Mouse (Mus musculus) forebrain, embryonic 12.5 days (tissue): ENCODE results near the gene Gab1. TPM values are rescaled to one million over a fixed set of nuclear protein-coding genes. Genes with fewer than 3 reads are reported as not detected.

Source experiments
- ATAC-seq: fragments of 200-750 bp; cut with Nextera tagmentation; 2 replicates; pipeline ENCODE4 v1.8.0; 2017; ENCODE audit warnings: moderate TSS enrichment; ENCODE audit not compliant: low FRiP score
- H3K27ac ChIP-seq: fragments of 300-500 bp; sonication (generic); 2 replicates; pipeline ENCODE4 v1.5.1; 2016; ENCODE audit warnings: mild to moderate bottlenecking
- H3K27me3 ChIP-seq: fragments of 300-500 bp; sonication (generic); 2 replicates; pipeline ENCODE4 v1.6.1; 2016; ENCODE audit warnings: mild to moderate bottlenecking
- H3K36me3 ChIP-seq: fragments of 300-500 bp; sonication (generic); replicated peaks from 2 replicates; pipeline ENCODE4 v1.6.1; 2016; ENCODE audit warnings: mild to moderate bottlenecking
- H3K4me1 ChIP-seq: fragments of 300-500 bp; sonication (generic); 2 replicates; pipeline ENCODE4 v1.6.1; 2016
- H3K4me2 ChIP-seq: fragments of 300-500 bp; sonication (generic); 2 replicates; pipeline ENCODE4 v1.6.1; 2016; ENCODE audit warnings: mild to moderate bottlenecking, moderate library complexity
- H3K4me3 ChIP-seq: fragments of 300-500 bp; sonication (generic); replicated peaks from 2 replicates; pipeline ENCODE4 v1.5.1; 2016; ENCODE audit warnings: mild to moderate bottlenecking
- H3K9ac ChIP-seq: fragments of 300-500 bp; sonication (generic); 2 replicates; pipeline ENCODE4 v1.6.1; 2016; ENCODE audit warnings: mild to moderate bottlenecking
- H3K9me3 ChIP-seq: fragments of 300-500 bp; sonication (generic); 2 replicates; pipeline ENCODE4 v1.6.1; 2016
- WGBS: fragments of 180-500 bp; shearing (Covaris S2); methylation state at CpG from one replicate; pipeline ENCODE4 v1.1.7; 2016; 5-methylcytosine and 5-hydroxymethylcytosine counted together
- polyA plus RNA-seq: library from polyadenylated mRNA; unstranded; fragments of >200 nt; fragmentation: Nextera tagmentation; extraction: Ambion mirVana; gene quantifications from 2 replicates; pipeline ENCODE4 v1.2.1, GENCODE M21; 2016

Gab1 gene
- polyA plus RNA-seq, 1 experiment from 2014 or later = 15.3 TPM

- H3K27me3 ChIP-seq = no peaks in the 10 kb centered on the region
- no peak for ATAC-seq
- no peak overlapping the region for H3K27ac ChIP-seq
- H3K4me1 ChIP-seq = peaks cover 13% of the 10 kb centered on the region
- no peak overlapping the region for H3K9ac ChIP-seq
- H3K4me3 ChIP-seq = no peak overlapping the region
- 94% methylated on average over 5 of the region's 5 CpGs for WGBS
- no peak overlapping the region for H3K4me2 ChIP-seq
- no peaks in the 10 kb centered on the region for H3K9me3 ChIP-seq
- no peaks in the 10 kb centered on the region for H3K36me3 ChIP-seq
These were observed 48.3 kb downstream of the Gab1 start for GRCm38 (mm10) chr8:80831876-80832524.

GRCm38 (mm10) chr8:80830724-80831566, 49.4 kb downstream of the Gab1 start:
- Histone ChIP-seq H3K4me2 (no peak overlapping the region), H3K27ac (peak overlapping the region; percentile 33), H3K27me3 (no peaks in the 10 kb centered on the region), H3K4me1 (peaks cover 13% of the 10 kb centered on the region), H3K9me3 (no peaks in the 10 kb centered on the region), H3K36me3 (no peaks in the 10 kb centered on the region), H3K9ac (no peak overlapping the region), H3K4me3 (no peak overlapping the region)
- 74% methylated on average over 11 of the region's 11 CpGs for WGBS
- 0 out of 2 replicates have a peak, but pooled peaks have one; percentile 49 for ATAC-seq

- no peak for ATAC-seq
- H3K4me2 ChIP-seq = no peak overlapping the region
- H3K9me3 ChIP-seq = no peaks in the 10 kb centered on the region
- peak overlapping the region; percentile 33 for H3K27ac ChIP-seq
- peaks cover 16% of the 10 kb centered on the region for H3K4me1 ChIP-seq
- no peak overlapping the region for H3K9ac ChIP-seq
- H3K4me3 ChIP-seq = no peak overlapping the region
- no peaks in the 10 kb centered on the region for H3K27me3 ChIP-seq
- WGBS = 52% methylated on average over 7 of the region's 7 CpGs
- H3K36me3 ChIP-seq = no peaks in the 10 kb centered on the region
These were observed 50.2 kb downstream of the Gab1 start for GRCm38 (mm10) chr8:80830141-80830540.

GRCm38 (mm10) chr8:80826996-80827395, 53.3 kb downstream of the Gab1 start:
- no peak overlapping the region for H3K4me3 ChIP-seq
- ATAC-seq = no peak
- H3K9ac ChIP-seq = no peak overlapping the region
- H3K27ac ChIP-seq = no peak overlapping the region
- H3K36me3 ChIP-seq = no peaks in the 10 kb centered on the region
- no peak overlapping the region for H3K4me2 ChIP-seq
- H3K4me1 ChIP-seq = peaks cover 31% of the 10 kb centered on the region
- 91% methylated on average over 7 of the region's 7 CpGs for WGBS
- H3K27me3 ChIP-seq = no peaks in the 10 kb centered on the region
- no peaks in the 10 kb centered on the region for H3K9me3 ChIP-seq

DNA sequence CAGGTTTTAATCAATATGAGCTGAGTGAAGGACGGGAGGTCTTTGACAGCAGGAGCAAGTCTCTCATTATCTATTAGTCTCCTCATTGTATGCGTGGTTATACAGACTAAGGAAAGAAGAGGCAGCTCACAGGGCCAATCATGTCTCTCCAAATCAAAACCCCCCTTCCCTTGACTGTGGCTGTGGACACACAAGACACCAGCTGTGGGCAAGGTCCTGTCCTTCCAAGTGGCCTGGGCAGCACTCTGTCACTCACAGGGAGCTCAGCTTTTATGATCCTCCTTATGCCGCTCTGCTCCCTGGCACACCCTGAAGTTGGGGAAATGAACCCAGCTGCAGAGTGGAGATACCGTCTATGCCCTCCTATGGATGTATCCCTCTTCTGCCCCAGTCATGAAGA, 55.2 kb downstream of the Gab1 start:
- no peak overlapping the region for H3K9ac ChIP-seq
- no peaks in the 10 kb centered on the region for H3K27me3 ChIP-seq
- no peak for ATAC-seq
- no peaks in the 10 kb centered on the region for H3K36me3 ChIP-seq
- WGBS = 67% methylated on average over 4 of the region's 4 CpGs
- no peaks in the 10 kb centered on the region for H3K9me3 ChIP-seq
- 0 out of 2 replicates have a peak overlapping the region, but pooled peaks have one; percentile 25 for H3K27ac ChIP-seq
- no peak overlapping the region for H3K4me3 ChIP-seq
- H3K4me1 ChIP-seq = peaks cover 19% of the 10 kb centered on the region
- no peak overlapping the region for H3K4me2 ChIP-seq

- H3K4me2 ChIP-seq = no peak overlapping the region
- H3K36me3 ChIP-seq = no peaks in the 10 kb centered on the region
- H3K27me3 ChIP-seq = no peaks in the 10 kb centered on the region
- H3K4me1 ChIP-seq = peaks cover 17% of the 10 kb centered on the region
- no peak for ATAC-seq
- H3K27ac ChIP-seq = no peak overlapping the region
- no peaks in the 10 kb centered on the region for H3K9me3 ChIP-seq
- no peak overlapping the region for H3K4me3 ChIP-seq
- no peak overlapping the region for H3K9ac ChIP-seq
- 53% methylated on average over 5 of the region's 5 CpGs for WGBS
These were observed 55.9 kb downstream of the Gab1 start for GRCm38 (mm10) chr8:80824426-80824825.

DNA sequence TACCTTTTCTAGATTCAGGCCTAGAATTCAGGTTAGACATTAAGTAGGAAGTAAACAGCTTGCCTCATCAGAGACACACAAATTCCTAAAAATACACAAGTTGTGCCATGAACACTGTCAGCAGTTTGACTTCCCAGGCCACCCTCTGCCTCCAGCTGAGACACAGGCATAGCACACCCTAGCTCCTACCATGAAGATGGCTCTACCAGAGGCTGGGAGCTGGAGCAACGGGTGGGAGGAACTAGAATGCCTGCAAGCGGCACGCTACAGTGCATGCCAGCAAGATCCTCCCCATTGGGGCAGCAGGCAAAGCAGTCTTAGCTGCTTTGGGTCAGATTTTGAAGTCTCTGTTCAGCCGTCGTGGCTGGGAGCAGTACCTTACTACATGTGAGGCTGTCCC, 57.1 kb downstream of the Gab1 start:
- no peak overlapping the region for H3K27ac ChIP-seq

GRCm38 (mm10) chr8:80821367-80822225, 58.7 kb downstream of the Gab1 start:
- H3K36me3 ChIP-seq = no peaks in the 10 kb centered on the region
- H3K9ac ChIP-seq = no peak overlapping the region
- H3K4me2 ChIP-seq = no peak overlapping the region
- H3K9me3 ChIP-seq = no peaks in the 10 kb centered on the region
- WGBS = 84% methylated on average over 12 of the region's 12 CpGs
- H3K4me3 ChIP-seq = no peak overlapping the region
- peaks cover 17% of the 10 kb centered on the region for H3K4me1 ChIP-seq
- H3K27me3 ChIP-seq = no peaks in the 10 kb centered on the region
- no peak overlapping the region for H3K27ac ChIP-seq
- no peak for ATAC-seq

More for the DNA sequence above, 57.1 kb downstream of the Gab1 start:
- H3K4me3 ChIP-seq = no peak overlapping the region
- H3K4me1 ChIP-seq = peaks cover 17% of the 10 kb centered on the region
- H3K9me3 ChIP-seq = no peaks in the 10 kb centered on the region
- no peak overlapping the region for H3K9ac ChIP-seq
- H3K36me3 ChIP-seq = no peaks in the 10 kb centered on the region
- ATAC-seq = no peak
- H3K4me2 ChIP-seq = no peak overlapping the region
- WGBS = 81% methylated on average over 5 of the region's 5 CpGs
- no peaks in the 10 kb centered on the region for H3K27me3 ChIP-seq

- Histone ChIP-seq H3K4me1 (peaks cover 14% of the 10 kb centered on the region), H3K36me3 (no peaks in the 10 kb centered on the region), H3K9me3 (no peaks in the 10 kb centered on the region), H3K4me2 (no peak overlapping the region), H3K9ac (no peak overlapping the region), H3K27me3 (no peaks in the 10 kb centered on the region), H3K4me3 (no peak overlapping the region), H3K27ac (no peak overlapping the region)
- ATAC-seq = no peak
- WGBS = 75% methylated on average over 6 of the region's 6 CpGs
These were observed 61.3 kb downstream of the Gab1 start for GRCm38 (mm10) chr8:80818978-80819377.

DNA sequence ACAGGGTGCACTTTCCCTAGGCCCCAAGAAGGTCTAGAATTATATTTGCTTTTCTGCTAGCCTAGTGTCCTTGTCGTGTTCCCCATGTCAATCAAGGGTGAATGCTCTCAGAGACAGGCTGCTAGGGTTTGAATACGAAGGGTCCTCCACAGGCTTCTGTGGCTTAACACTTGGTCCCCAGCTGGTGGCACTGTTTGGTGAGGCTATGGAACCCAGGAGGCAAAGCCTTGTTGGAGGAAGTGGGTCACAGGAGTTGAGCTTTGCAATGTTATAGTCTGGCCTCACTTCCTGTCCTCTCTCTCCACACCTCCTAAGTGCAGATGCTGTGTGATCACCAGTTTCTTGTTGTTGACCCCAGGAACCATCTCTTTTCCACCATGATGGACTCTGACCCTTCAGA, 63.3 kb downstream of the Gab1 start:
- Histone ChIP-seq H3K4me3 (no peak overlapping the region), H3K9ac (no peak overlapping the region), H3K9me3 (no peaks in the 10 kb centered on the region), H3K27me3 (no peaks in the 10 kb centered on the region), H3K4me2 (no peak overlapping the region), H3K36me3 (no peaks in the 10 kb centered on the region), H3K4me1 (peaks cover 14% of the 10 kb centered on the region), H3K27ac (no peak overlapping the region)
- WGBS = 93% methylated on average over 2 of the region's 2 CpGs
- ATAC-seq = no peak

GRCm38 (mm10) chr8:80815179-80815578, 65.1 kb downstream of the Gab1 start:
- no peak overlapping the region for H3K27ac ChIP-seq
- H3K9me3 ChIP-seq = no peaks in the 10 kb centered on the region
- 67% methylated on average over 6 of the region's 6 CpGs for WGBS
- no peak overlapping the region for H3K4me3 ChIP-seq
- no peak overlapping the region for H3K9ac ChIP-seq
- H3K27me3 ChIP-seq = no peaks in the 10 kb centered on the region
- ATAC-seq = no peak
- H3K4me1 ChIP-seq = peaks cover 17% of the 10 kb centered on the region
- H3K4me2 ChIP-seq = no peak overlapping the region
- no peaks in the 10 kb centered on the region for H3K36me3 ChIP-seq
